Mouse (Mus musculus) heart, postnatal 0 days (tissue): ENCODE results near the gene Inha.

Experiments used
- CTCF ChIP-seq: IDR thresholded peaks from 2 replicates; pipeline ENCODE4 v1.5.1; 2016; ENCODE audit warnings: antibody characterized with exemption, control low read depth, low read depth
- EP300 ChIP-seq: IDR thresholded peaks from 2 replicates; pipeline ENCODE4 v1.6.1; 2016; ENCODE audit warnings: antibody characterized with exemption, low read depth

DNA sequence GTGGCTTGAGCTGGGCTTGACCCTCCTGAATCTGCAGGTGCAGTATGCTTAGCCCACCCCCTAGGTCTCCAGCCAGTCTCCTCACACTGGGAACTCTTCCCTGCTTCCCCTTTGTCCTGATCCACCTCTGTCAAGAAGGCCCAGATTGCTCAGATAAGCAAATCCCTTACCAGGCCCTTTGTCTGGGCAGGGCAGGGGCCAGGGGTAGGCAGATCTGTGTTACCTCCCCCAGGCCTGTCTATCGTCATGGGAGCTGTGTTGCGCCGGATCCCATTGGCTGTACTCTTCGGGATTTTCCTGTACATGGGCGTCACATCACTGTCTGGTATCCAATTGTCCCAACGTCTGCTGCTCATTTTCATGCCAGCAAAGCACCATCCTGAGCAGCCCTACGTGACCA, 50.2 kb downstream of the Inha start:
- no peak for TF ChIP-seq CTCF
- TF ChIP-seq EP300 = no peak
